Mouse (Mus musculus): ENCODE measurements around the gene Adra2b.

Adra2b gene

GRCm38 (mm10) chr2:127362459-127363281 is at the start of gene Adra2b:
Gene Adra2b (plus strand): TSS chr2:127363208.
- peak; percentile 50 for DNase-seq (ENCODE audit: low spot score)

GRCm38 (mm10) chr2:127313878-127314277 is 49.1 kb upstream of the Adra2b start:
- no peak for DNase-seq (ENCODE audit: low spot score)

GRCm38 (mm10) chr2:127314467-127315154 is 48.4 kb upstream of the Adra2b start:
- no peak for DNase-seq (ENCODE audit: low spot score)

- no peak for DNase-seq (ENCODE audit: low spot score)
These were observed 47.9 kb upstream of the Adra2b start for GRCm38 (mm10) chr2:127315155-127315470.

- no peak for DNase-seq (ENCODE audit: low spot score)
These were observed 46.6 kb upstream of the Adra2b start for GRCm38 (mm10) chr2:127316431-127316830.

- DNase-seq (ENCODE audit: low spot score), result no peak
These were observed 44.9 kb upstream of the Adra2b start for GRCm38 (mm10) chr2:127318136-127318535.

- DNase-seq (ENCODE audit: low spot score), result no peak
These were observed 43.9 kb upstream of the Adra2b start for GRCm38 (mm10) chr2:127319071-127319470.

GRCm38 (mm10) chr2:127322671-127323285 is 40.2 kb upstream of the Adra2b start:
- no peak for DNase-seq (ENCODE audit: low spot score)

- no peak for DNase-seq (ENCODE audit: low spot score)
These were observed 39.3 kb upstream of the Adra2b start for GRCm38 (mm10) chr2:127323667-127324066.

- DNase-seq (ENCODE audit: low spot score), result no peak
These were observed 38.6 kb upstream of the Adra2b start for GRCm38 (mm10) chr2:127324456-127324855.

- DNase-seq (ENCODE audit: low spot score), result no peak
These were observed 34.7 kb upstream of the Adra2b start for GRCm38 (mm10) chr2:127328090-127328851.

- no peak for DNase-seq (ENCODE audit: low spot score)
These were observed 30.0 kb upstream of the Adra2b start for GRCm38 (mm10) chr2:127332807-127333570.

- no peak for DNase-seq (ENCODE audit: low spot score)
These were observed 28.9 kb upstream of the Adra2b start for GRCm38 (mm10) chr2:127333945-127334603.

GRCm38 (mm10) chr2:127335078-127335541 is 27.9 kb upstream of the Adra2b start:
- no peak for DNase-seq (ENCODE audit: low spot score)

GRCm38 (mm10) chr2:127335767-127336496 is 27.1 kb upstream of the Adra2b start, which contains the start of gene Dusp2:
Gene Dusp2 (plus strand): TSS chr2:127336159.
- peak; percentile 59 for DNase-seq (ENCODE audit: low spot score)

- no peak for DNase-seq (ENCODE audit: low spot score)
These were observed 26.5 kb upstream of the Adra2b start for GRCm38 (mm10) chr2:127336497-127336832.

GRCm38 (mm10) chr2:127336885-127337284 is 26.1 kb upstream of the Adra2b start:
- DNase-seq (ENCODE audit: low spot score), result no peak

GRCm38 (mm10) chr2:127337531-127337930 is 25.5 kb upstream of the Adra2b start:
- DNase-seq (ENCODE audit: low spot score), result no peak

- no peak for DNase-seq (ENCODE audit: low spot score)
These were observed 25.0 kb upstream of the Adra2b start for GRCm38 (mm10) chr2:127338012-127338411.

GRCm38 (mm10) chr2:127338416-127338815 is 24.6 kb upstream of the Adra2b start, which contains the start of gene Astl:
Gene Astl (plus strand): TSS chr2:127338639.
- no peak for DNase-seq (ENCODE audit: low spot score)

Measured in ovary, adult 18-20 months (tissue).